Mouse (Mus musculus): ENCODE data around the gene Ppfia4. TPM values are rescaled to one million over a fixed set of nuclear protein-coding genes. Genes with fewer than 3 reads are reported as not detected.
A peak's percentile ranks its signal among the peaks of the same experiment; 100 is the strongest.

Ppfia4 gene
- total and polyA plus RNA-seq, 3 experiments = 0.30 to 5.4 (median 1.8) TPM

- dilution Hi-C loops (cut with MboI; ENCODE audit: extremely low pct_ligation_motif_present, extremely low pct_unique_long_range_greater_than_20kb, low sequenced_read_pairs) (no loop called here), in situ Hi-C loops (cut with MboI; ENCODE audit: low pct_ligation_motif_present, low pct_unique_long_range_greater_than_20kb, low sequenced_read_pairs) (no loop called here)
- no peak overlapping the region for H3K4me2 ChIP-seq (ENCODE audit: insufficient read depth, low read depth, poor library complexity, severe bottlenecking)
- H3K9ac ChIP-seq (ENCODE audit: insufficient read depth, low read depth) = no peak overlapping the region
- H3K4me1 ChIP-seq (ENCODE audit: control insufficient read depth in 1 of 2, insufficient read depth in 2 of 2) = peaks cover 6 to 13% of the 10 kb centered on the region in 2 experiments; a peak in 2 of 4 replicates
- H3K36me3 ChIP-seq (replicated peaks in 1 of 2; ENCODE audit: control insufficient read depth in 1 of 2, insufficient read depth in 1 of 2, low read length in 1 of 2) = peaks cover 20 to 44% of the 10 kb centered on the region in 2 experiments
- TF ChIP-seq POLR2AphosphoS2 (IDR thresholded peaks at IDR 0.05; ENCODE audit: low read depth, low read length) = 0 out of 2 replicates have a peak, but pooled peaks have one; percentile 34
- no peak for TF ChIP-seq PAX5 (IDR thresholded peaks at IDR 0.05; ENCODE audit: low read length)
- H3K27ac ChIP-seq (ENCODE audit: insufficient read depth, low read depth) = no peak overlapping the region
- H3K27me3 ChIP-seq (replicated peaks) = no peaks in the 10 kb centered on the region
- H3K79me2 ChIP-seq (replicated peaks; ENCODE audit: control insufficient read depth, extremely low read depth, insufficient read depth, poor library complexity, severe bottlenecking) = no peaks in the 10 kb centered on the region
- H3K9me3 ChIP-seq (replicated peaks; ENCODE audit: low read length) = peaks cover 3% of the 10 kb centered on the region
- DNase-seq (ENCODE audit: extremely low read depth) = no peak
- H3K4me3 ChIP-seq (replicated peaks in 1 of 3; ENCODE audit: low read depth in 2 of 3, low read length in 2 of 3, poor library complexity in 1 of 3) = no peak overlapping the region
These were observed 10.8 kb upstream of the Ppfia4 start for GRCm38 (mm10) chr1:134343567-134343966.

- Histone ChIP-seq H3K9ac (ENCODE audit: insufficient read depth, low read depth) (no peak overlapping the region), H3K9me3 (replicated peaks; ENCODE audit: low read length) (peaks cover 3% of the 10 kb centered on the region), H3K79me2 (replicated peaks; ENCODE audit: control insufficient read depth, extremely low read depth, insufficient read depth, poor library complexity, severe bottlenecking) (no peaks in the 10 kb centered on the region), H3K36me3 (replicated peaks in 1 of 2; ENCODE audit: control insufficient read depth in 1 of 2, insufficient read depth in 1 of 2, low read length in 1 of 2) (peaks cover 18 to 38% of the 10 kb centered on the region in 2 experiments), H3K27ac (ENCODE audit: insufficient read depth, low read depth) (no peak overlapping the region), H3K4me1 (ENCODE audit: control insufficient read depth in 1 of 2, insufficient read depth in 2 of 2) (peaks cover 6 to 13% of the 10 kb centered on the region in 2 experiments; a peak in 2 of 4 replicates), H3K4me2 (ENCODE audit: insufficient read depth, low read depth, poor library complexity, severe bottlenecking) (no peak overlapping the region), H3K4me3 (replicated peaks in 1 of 3; ENCODE audit: low read depth in 2 of 3, low read length in 2 of 3, poor library complexity in 1 of 3) (no peak overlapping the region), H3K27me3 (replicated peaks) (no peaks in the 10 kb centered on the region)
- DNase-seq (ENCODE audit: extremely low read depth) = no peak
- in situ Hi-C loops (cut with MboI; ENCODE audit: low pct_ligation_motif_present, low pct_unique_long_range_greater_than_20kb, low sequenced_read_pairs) = no loop called here
- dilution Hi-C loops (cut with MboI; ENCODE audit: extremely low pct_ligation_motif_present, extremely low pct_unique_long_range_greater_than_20kb, low sequenced_read_pairs) = no loop called here
- TF ChIP-seq ZMIZ1 (IDR thresholded peaks at IDR 0.05; ENCODE audit: low read depth, low read length) = no peak
- TF ChIP-seq ZKSCAN1 (IDR thresholded peaks at IDR 0.05; ENCODE audit: borderline replicate concordance, low read depth, low read length) = no peak
- TF ChIP-seq NELFE (IDR thresholded peaks at IDR 0.05; ENCODE audit: low read depth, low read length) = no peak
- no peak for TF ChIP-seq MEF2A (IDR thresholded peaks at IDR 0.05; ENCODE audit: borderline replicate concordance, low read depth, low read length)
- no peak for TF ChIP-seq POLR2AphosphoS2 (IDR thresholded peaks at IDR 0.05; ENCODE audit: low read depth, low read length)
- TF ChIP-seq UBTF (IDR thresholded peaks at IDR 0.05; ENCODE audit: low read depth, low read length) = no peak
- no peak for TF ChIP-seq ZC3H11A (IDR thresholded peaks at IDR 0.05; ENCODE audit: low read depth, low read length)
- no peak for TF ChIP-seq EP300 (IDR thresholded peaks at IDR 0.05; ENCODE audit: low read length)
- no peak for TF ChIP-seq ELF1 (IDR thresholded peaks at IDR 0.05; ENCODE audit: low read depth, low read length)
- TF ChIP-seq HCFC1 (IDR thresholded peaks at IDR 0.05; ENCODE audit: low read depth, low read length) = no peak
These were observed 10.1 kb upstream of the Ppfia4 start for GRCm38 (mm10) chr1:134342781-134343310.

DNA sequence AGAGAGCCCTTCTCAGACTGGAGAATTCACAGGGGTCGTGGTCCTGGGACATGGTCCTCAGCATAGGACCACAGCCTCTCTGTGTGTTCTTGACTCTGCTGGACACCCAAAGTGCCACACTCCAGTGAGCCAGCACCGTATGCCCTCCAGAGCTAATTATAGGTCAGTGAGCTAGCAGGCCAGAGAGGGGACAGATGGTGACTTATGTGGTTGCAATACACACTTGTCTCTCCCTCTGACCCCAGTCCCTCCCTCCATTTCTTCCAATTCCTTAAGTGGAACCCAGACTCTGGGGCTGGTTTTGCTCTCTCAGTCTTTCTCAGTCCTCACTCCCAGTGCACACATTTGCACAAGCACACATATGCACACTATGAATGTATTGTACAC, 9.5 kb upstream of the Ppfia4 start:
- TF ChIP-seq ZC3H11A (IDR thresholded peaks at IDR 0.05; ENCODE audit: low read depth, low read length) = no peak
- TF ChIP-seq ELF1 (IDR thresholded peaks at IDR 0.05; ENCODE audit: low read depth, low read length) = no peak
- TF ChIP-seq RCOR1 (conservative IDR thresholded peaks at IDR 0.05; ENCODE audit: low read depth, low read length) = no peak
- TF ChIP-seq RAD21 (IDR thresholded peaks at IDR 0.05; ENCODE audit: low read depth, low read length) = no peak
- TF ChIP-seq JUN (IDR thresholded peaks at IDR 0.05; ENCODE audit: insufficient read depth, low read depth, low read length) = no peak
- TF ChIP-seq MYC (IDR thresholded peaks at IDR 0.05; ENCODE audit: low read depth, low read length) = no peak
- TF ChIP-seq CTCF (conservative IDR thresholded peaks at IDR 0.05 in 1 of 2, IDR thresholded peaks at IDR 0.05 in 1 of 2; ENCODE audit: low read depth in 2 of 2, low read length in 2 of 2) = no peak
- peaks cover 6 to 13% of the 10 kb centered on the region in 2 experiments; a peak in 2 of 4 replicates for H3K4me1 ChIP-seq (ENCODE audit: control insufficient read depth in 1 of 2, insufficient read depth in 2 of 2)
- H3K4me3 ChIP-seq (replicated peaks in 1 of 3; ENCODE audit: low read depth in 2 of 3, low read length in 2 of 3, poor library complexity in 1 of 3) = no peak overlapping the region

More for the DNA sequence above, 9.5 kb upstream of the Ppfia4 start:
- in situ Hi-C loops (cut with MboI; ENCODE audit: low pct_ligation_motif_present, low pct_unique_long_range_greater_than_20kb, low sequenced_read_pairs) = no loop called here
- no peaks in the 10 kb centered on the region for H3K79me2 ChIP-seq (replicated peaks; ENCODE audit: control insufficient read depth, extremely low read depth, insufficient read depth, poor library complexity, severe bottlenecking)
- dilution Hi-C loops (cut with MboI; ENCODE audit: extremely low pct_ligation_motif_present, extremely low pct_unique_long_range_greater_than_20kb, low sequenced_read_pairs) = no loop called here
- H3K4me2 ChIP-seq (ENCODE audit: insufficient read depth, low read depth, poor library complexity, severe bottlenecking) = no peak overlapping the region
- H3K36me3 ChIP-seq (replicated peaks in 1 of 2; ENCODE audit: control insufficient read depth in 1 of 2, insufficient read depth in 1 of 2, low read length in 1 of 2) = peaks cover 15 to 32% of the 10 kb centered on the region in 2 experiments
- no peak overlapping the region for H3K27ac ChIP-seq (ENCODE audit: insufficient read depth, low read depth)
- no peak for DNase-seq (ENCODE audit: extremely low read depth)
- peaks cover 3% of the 10 kb centered on the region for H3K9me3 ChIP-seq (replicated peaks; ENCODE audit: low read length)
- no peak overlapping the region for H3K9ac ChIP-seq (ENCODE audit: insufficient read depth, low read depth)
- H3K27me3 ChIP-seq (replicated peaks) = no peaks in the 10 kb centered on the region

Measured in CH12.LX (cell line).